Mouse (Mus musculus): ENCODE results near the gene Napb.

The Napb gene

GRCm38 (mm10) chr2:148686862-148687261 is 45.4 kb downstream of the Napb start:
- DNase-seq: no peak

GRCm38 (mm10) chr2:148685709-148686108 is 46.6 kb downstream of the Napb start:
- DNase-seq: no peak

GRCm38 (mm10) chr2:148684972-148685371 is 47.3 kb downstream of the Napb start:
- no peak for DNase-seq

- DNase-seq: no peak
Observed at GRCm38 (mm10) chr2:148683031-148683430, 49.2 kb downstream of the Napb start.

GRCm38 (mm10) chr2:148681461-148681891 is 50.8 kb downstream of the Napb start:
- peak; percentile 46 for DNase-seq

- DNase-seq: peak; percentile 100
Observed at GRCm38 (mm10) chr2:148680775-148681291, 51.4 kb downstream of the Napb start, which contains the start of gene Gzf1. Gene Gzf1 (plus strand): TSS chr2:148681023.

- peak; percentile 19 for DNase-seq
Observed at GRCm38 (mm10) chr2:148679346-148679745, 52.9 kb downstream of the Napb start.

GRCm38 (mm10) chr2:148677801-148678200 is 54.5 kb downstream of the Napb start:
- DNase-seq: peak; percentile 90

GRCm38 (mm10) chr2:148672199-148673096 is 59.8 kb downstream of the Napb start, which contains the start of gene Nxt1:
Gene Nxt1 (plus strand): TSS chr2:148672601.
- peak; percentile 99 for DNase-seq

GRCm38 (mm10) chr2:148663458-148663857 is 68.8 kb downstream of the Napb start:
- no peak for DNase-seq

GRCm38 (mm10) chr2:148654961-148655360 is 77.3 kb downstream of the Napb start:
- DNase-seq: peak; percentile 74

GRCm38 (mm10) chr2:148650587-148651357 is 81.5 kb downstream of the Napb start:
- no peak for DNase-seq

- no peak for DNase-seq
Observed at GRCm38 (mm10) chr2:148644421-148645000, 87.8 kb downstream of the Napb start.

All from right cerebral cortex, postnatal 14 days (tissue).